Mouse (Mus musculus) embryonic facial prominence, embryonic 10.5 days (tissue): ENCODE measurements around the gene Nol10. TPM values are rescaled to one million over a fixed set of nuclear protein-coding genes. Genes with fewer than 3 reads are reported as not detected.
A peak's percentile ranks its signal among the peaks of the same experiment; 100 is the strongest.
"Not testable (repeated sequence)": the region's sequence is repeated elsewhere in the genome, so short reads cannot be mapped to it uniquely, and the experiment has no call there.

ENCODE experiments used
- DNase-seq: peaks from one replicate; pipeline ENCODE4 v3.0.0-alpha.2; 2017; ENCODE audit warnings: low spot score
- H3K27ac ChIP-seq: fragments of 300-500 bp; sonication (generic); replicated peaks from 2 replicates; pipeline ENCODE4 v1.5.1; 2016; ENCODE audit warnings: mild to moderate bottlenecking
- H3K27me3 ChIP-seq: fragments of 300-500 bp; sonication (generic); replicated peaks from 2 replicates; pipeline ENCODE4 v1.6.1; 2016; ENCODE audit warnings: low read depth, mild to moderate bottlenecking; ENCODE audit not compliant: poor library complexity, severe bottlenecking
- H3K36me3 ChIP-seq: fragments of 300-500 bp; sonication (generic); replicated peaks from 2 replicates; pipeline ENCODE4 v1.6.1; 2016; ENCODE audit warnings: mild to moderate bottlenecking, moderate library complexity
- H3K4me1 ChIP-seq: fragments of 300-500 bp; sonication (generic); 2 replicates; pipeline ENCODE4 v1.6.1; 2016
- H3K4me3 ChIP-seq: fragments of 300-500 bp; sonication (generic); 2 replicates; pipeline ENCODE4 v1.5.1; 2016; ENCODE audit warnings: mild to moderate bottlenecking, moderate library complexity
- H3K9me3 ChIP-seq: fragments of 300-500 bp; sonication (generic); 2 replicates; pipeline ENCODE4 v1.6.1; 2016; ENCODE audit warnings: mild to moderate bottlenecking
- WGBS: fragments of 180-500 bp; shearing (Covaris S2); methylation state at CpG from one replicate; pipeline ENCODE4 v1.1.7; 2016; 5-methylcytosine and 5-hydroxymethylcytosine counted together
- polyA plus RNA-seq: library from polyadenylated mRNA; unstranded; fragments of >200 nt; fragmentation: Nextera tagmentation; extraction: Ambion mirVana; gene quantifications from 2 replicates; pipeline ENCODE4 v1.2.1, GENCODE M21; 2016

Nol10 gene
- polyA plus RNA-seq, 1 experiment from 2014 or later = 41.8 TPM

- 78% methylated on average over 4 of the region's 4 CpGs for WGBS
- no peak for DNase-seq
- Histone ChIP-seq H3K27me3 (no peaks in the 10 kb centered on the region), H3K27ac (no peak overlapping the region), H3K9me3 (no peaks in the 10 kb centered on the region), H3K4me3 (no peak overlapping the region), H3K36me3 (no peaks in the 10 kb centered on the region), H3K4me1 (peaks cover 19% of the 10 kb centered on the region)
Measured at GRCm38 (mm10) chr12:17450503-17450902, 102.2 kb downstream of the Nol10 start.

DNA sequence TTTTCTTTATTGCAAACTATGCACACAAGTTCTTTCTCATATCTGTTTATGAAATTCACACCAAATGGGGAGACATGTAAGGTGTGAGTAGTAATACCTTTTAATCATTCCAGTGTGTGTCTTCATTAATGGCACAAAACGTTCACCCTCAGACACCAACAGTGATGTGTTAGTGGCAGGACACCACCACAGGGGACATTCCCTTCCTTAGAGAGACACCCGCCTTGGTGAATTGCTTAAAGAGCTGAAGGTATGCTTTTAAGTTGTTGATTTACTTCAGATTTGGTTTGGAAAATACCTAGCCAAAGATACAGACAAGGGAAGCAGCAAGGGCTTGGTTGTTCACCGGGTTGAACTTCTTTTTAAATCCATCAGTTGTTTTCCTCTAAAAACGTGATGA lies 102.7 kb downstream of the Nol10 start:
- no peak overlapping the region for H3K27ac ChIP-seq
- no peak overlapping the region for H3K4me3 ChIP-seq
- no peak for DNase-seq
- WGBS = 76% methylated on average over 4 of the region's 4 CpGs
- peaks cover 19% of the 10 kb centered on the region for H3K4me1 ChIP-seq
- H3K27me3 ChIP-seq = no peaks in the 10 kb centered on the region
- no peaks in the 10 kb centered on the region for H3K9me3 ChIP-seq
- H3K36me3 ChIP-seq = no peaks in the 10 kb centered on the region

- H3K4me1 ChIP-seq = peaks cover 14% of the 10 kb centered on the region
- 57% methylated on average over 1 of the region's 1 CpGs for WGBS
- no peaks in the 10 kb centered on the region for H3K27me3 ChIP-seq
- no peak for DNase-seq
- no peaks in the 10 kb centered on the region for H3K36me3 ChIP-seq
- no peaks in the 10 kb centered on the region for H3K9me3 ChIP-seq
- H3K4me3 ChIP-seq = no peak overlapping the region
- H3K27ac ChIP-seq = no peak overlapping the region
Measured at GRCm38 (mm10) chr12:17452273-17452672, 104.0 kb downstream of the Nol10 start.

GRCm38 (mm10) chr12:17453918-17454317 lies 105.7 kb downstream of the Nol10 start:
- H3K27ac ChIP-seq = 0 out of 2 replicates have a peak overlapping the region, but pooled peaks have one; percentile 30
- no peak for DNase-seq
- no peak overlapping the region for H3K4me3 ChIP-seq
- no peaks in the 10 kb centered on the region for H3K36me3 ChIP-seq
- 65% methylated on average over 5 of the region's 5 CpGs for WGBS
- no peaks in the 10 kb centered on the region for H3K9me3 ChIP-seq
- H3K4me1 ChIP-seq = peaks cover 13% of the 10 kb centered on the region
- H3K27me3 ChIP-seq = no peaks in the 10 kb centered on the region

GRCm38 (mm10) chr12:17455096-17455495 lies 106.8 kb downstream of the Nol10 start:
- Histone ChIP-seq H3K36me3 (no peaks in the 10 kb centered on the region), H3K9me3 (peaks cover 4% of the 10 kb centered on the region; the same call in 1 of the 2 replicates)
- DNase-seq = no peak

GRCm38 (mm10) chr12:17459223-17459622 lies 111.0 kb downstream of the Nol10 start:
- not testable (repeated sequence) for H3K4me3 ChIP-seq, H3K27ac ChIP-seq, H3K4me1 ChIP-seq, H3K9me3 ChIP-seq, DNase-seq, H3K27me3 ChIP-seq, H3K36me3 ChIP-seq
- WGBS = 90% methylated on average over 4 of the region's 4 CpGs

More at GRCm38 (mm10) chr12:17455096-17455495, 106.8 kb downstream of the Nol10 start:
- 69% methylated on average over 5 of the region's 5 CpGs for WGBS
- Histone ChIP-seq H3K27ac (no peak overlapping the region), H3K4me1 (peaks cover 1% of the 10 kb centered on the region), H3K27me3 (no peaks in the 10 kb centered on the region), H3K4me3 (no peak overlapping the region)

DNA sequence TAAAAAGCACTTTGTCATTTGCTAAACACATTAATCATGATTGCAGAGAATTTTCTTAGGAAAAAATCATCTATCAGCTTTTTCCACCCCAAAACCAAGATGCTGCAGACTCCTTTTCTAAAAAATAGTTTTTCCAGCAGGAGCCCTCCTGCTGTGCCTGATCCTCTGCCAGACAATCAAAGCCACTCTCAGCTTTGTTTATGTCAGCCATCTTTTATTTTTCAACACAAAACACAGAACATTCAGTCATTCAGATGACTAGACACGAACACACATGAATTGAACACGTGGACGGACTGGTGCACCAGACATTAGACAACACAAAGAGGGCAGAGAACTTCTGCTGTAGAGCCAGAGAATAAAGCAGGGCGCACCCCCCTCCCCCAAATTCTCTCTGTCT lies 115.4 kb downstream of the Nol10 start:
- H3K27me3 ChIP-seq = no peaks in the 10 kb centered on the region
- H3K4me1 ChIP-seq = peaks cover 9% of the 10 kb centered on the region
- peaks cover 7% of the 10 kb centered on the region; the same call in 1 of the 2 replicates for H3K9me3 ChIP-seq
- no peaks in the 10 kb centered on the region for H3K36me3 ChIP-seq
- DNase-seq = no peak
- whole genome bisulfite sequencing = 74% methylated on average over 4 of the region's 4 CpGs
- H3K4me3 ChIP-seq = no peak overlapping the region
- no peak overlapping the region for H3K27ac ChIP-seq

- H3K4me3 ChIP-seq, H3K9me3 ChIP-seq, DNase-seq, H3K27me3 ChIP-seq, H3K36me3 ChIP-seq, H3K27ac ChIP-seq: not testable (repeated sequence)
- WGBS = 84% methylated on average over 5 of the region's 5 CpGs
- peaks cover 15% of the 10 kb centered on the region for H3K4me1 ChIP-seq
Measured at GRCm38 (mm10) chr12:17464550-17464949, 116.3 kb downstream of the Nol10 start.

GRCm38 (mm10) chr12:17466791-17467190 lies 118.5 kb downstream of the Nol10 start:
- Histone ChIP-seq H3K4me1 (peaks cover 19% of the 10 kb centered on the region), H3K9me3 (no peaks in the 10 kb centered on the region), H3K27me3 (no peaks in the 10 kb centered on the region), H3K4me3 (no peak overlapping the region), H3K27ac (no peak overlapping the region), H3K36me3 (no peaks in the 10 kb centered on the region)
- 88% methylated on average over 4 of the region's 4 CpGs for WGBS
- no peak for DNase-seq

- WGBS = 36% methylated on average over 3 of the region's 3 CpGs
- no peak overlapping the region for H3K4me3 ChIP-seq
- no peaks in the 10 kb centered on the region for H3K36me3 ChIP-seq
- H3K9me3 ChIP-seq = no peaks in the 10 kb centered on the region
- H3K27me3 ChIP-seq = no peaks in the 10 kb centered on the region
- peak; percentile 20 for DNase-seq
- peaks cover 19% of the 10 kb centered on the region for H3K4me1 ChIP-seq
- H3K27ac ChIP-seq = no peak overlapping the region
Measured at GRCm38 (mm10) chr12:17468359-17468758, 120.1 kb downstream of the Nol10 start.

GRCm38 (mm10) chr12:17469869-17470268 lies 121.6 kb downstream of the Nol10 start:
- Histone ChIP-seq H3K4me1 (peaks cover 19% of the 10 kb centered on the region), H3K9me3 (no peaks in the 10 kb centered on the region), H3K27ac (no peak overlapping the region), H3K27me3 (no peaks in the 10 kb centered on the region), H3K36me3 (no peaks in the 10 kb centered on the region), H3K4me3 (no peak overlapping the region)
- WGBS = 59% methylated on average over 7 of the region's 7 CpGs
- no peak for DNase-seq

GRCm38 (mm10) chr12:17470528-17470927 lies 122.3 kb downstream of the Nol10 start:
- peaks cover 19% of the 10 kb centered on the region for H3K4me1 ChIP-seq
- not testable (repeated sequence) for H3K36me3 ChIP-seq, H3K27ac ChIP-seq, H3K27me3 ChIP-seq, H3K4me3 ChIP-seq, H3K9me3 ChIP-seq, DNase-seq

DNA sequence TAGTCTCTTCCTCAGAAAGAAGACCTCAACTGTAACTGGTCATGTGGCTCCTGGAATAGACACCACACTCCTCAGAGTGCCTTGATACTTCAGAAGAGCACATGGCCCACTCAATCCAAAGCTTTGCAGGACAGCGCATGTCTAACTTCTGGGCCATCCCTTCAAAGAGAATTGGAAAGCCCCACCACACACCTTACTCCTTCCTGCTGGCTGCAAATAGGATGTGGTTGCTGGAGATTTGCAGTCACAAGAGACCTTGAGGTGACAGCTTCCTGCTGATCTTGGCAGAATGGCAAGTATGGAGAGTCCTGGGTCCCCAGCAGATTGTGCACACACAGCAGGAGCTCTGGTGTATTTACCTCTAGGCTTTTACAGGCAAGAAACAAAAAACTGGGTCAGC lies 123.1 kb downstream of the Nol10 start:
- Histone ChIP-seq H3K36me3 (no peaks in the 10 kb centered on the region), H3K4me3 (no peak overlapping the region), H3K9me3 (no peaks in the 10 kb centered on the region), H3K27ac (no peak overlapping the region), H3K27me3 (no peaks in the 10 kb centered on the region), H3K4me1 (peaks cover 19% of the 10 kb centered on the region)
- no peak for DNase-seq
- WGBS = 96% methylated on average over 1 of the region's 1 CpGs

DNA sequence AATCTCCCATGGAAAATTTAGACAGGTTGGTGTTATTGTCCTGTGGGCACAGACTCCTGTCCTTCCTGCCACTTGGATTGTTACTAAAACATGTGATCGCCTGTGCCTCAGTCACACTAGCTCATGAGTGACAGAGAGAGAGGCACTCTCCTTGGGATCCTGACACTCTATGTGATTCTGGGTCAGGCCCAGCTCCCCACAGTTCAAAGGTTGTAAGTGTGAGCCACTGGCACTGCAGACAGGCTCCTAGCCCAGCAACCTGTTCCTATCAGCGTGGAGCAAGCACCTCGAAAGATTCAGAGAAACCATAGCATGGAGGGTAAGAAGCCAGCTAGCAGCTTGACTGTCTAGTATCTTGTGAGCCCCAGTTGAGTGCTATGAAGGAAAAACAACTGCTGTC lies 124.9 kb downstream of the Nol10 start:
- H3K4me1 ChIP-seq = peaks cover 16% of the 10 kb centered on the region
- H3K36me3 ChIP-seq = no peaks in the 10 kb centered on the region
- DNase-seq = no peak
- no peaks in the 10 kb centered on the region for H3K9me3 ChIP-seq
- H3K27ac ChIP-seq = no peak overlapping the region
- WGBS = 91% methylated on average over 3 of the region's 3 CpGs
- H3K27me3 ChIP-seq = no peaks in the 10 kb centered on the region
- H3K4me3 ChIP-seq = no peak overlapping the region
